Mouse (Mus musculus): ENCODE data around the gene Brms1l.

DNA sequence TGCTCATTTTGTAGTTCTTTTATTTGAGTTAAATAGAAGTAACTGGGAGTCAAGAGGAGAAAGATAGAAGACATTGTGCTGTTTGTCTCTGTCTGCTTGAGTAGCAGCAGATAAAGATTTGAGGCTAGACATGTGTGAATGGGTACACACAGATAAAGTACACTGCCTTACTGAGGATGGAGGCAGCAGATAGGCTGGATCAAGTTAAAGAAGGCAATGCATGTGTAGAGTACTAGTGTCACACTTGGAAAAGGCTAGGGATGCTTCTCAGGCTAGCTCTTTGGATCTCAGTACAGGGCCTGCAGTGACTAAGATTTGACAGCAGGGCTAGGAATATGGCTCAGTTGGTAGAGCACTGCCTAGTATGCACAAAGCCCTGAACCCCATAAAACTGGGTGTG, 14.5 kb downstream of the Brms1l start:
- TF ChIP-seq E2F4 (IDR thresholded peaks at IDR 0.05; ENCODE audit: insufficient read depth) = no peak
- no peak for TF ChIP-seq POLR2A (IDR thresholded peaks at IDR 0.05; ENCODE audit: insufficient read length, low read depth)
- no peak for TF ChIP-seq CEBPB (IDR thresholded peaks at IDR 0.05; ENCODE audit: insufficient read depth, poor library complexity, severe bottlenecking)
- TF ChIP-seq MAX (IDR thresholded peaks at IDR 0.05; ENCODE audit: low read depth) = no peak
- no peak for TF ChIP-seq USF1 (IDR thresholded peaks at IDR 0.05; ENCODE audit: low read depth)
